Mouse (Mus musculus) thymus, adult 2 months (tissue): ENCODE results near the gene Gm13043. TPM values are rescaled to one million over a fixed set of nuclear protein-coding genes. Genes with fewer than 3 reads are reported as not detected.
"Not testable (repeated sequence)": the region's sequence is repeated elsewhere in the genome, so short reads cannot be mapped to it uniquely, and the experiment has no call there.

Source experiments
- DNase-seq: peaks from one replicate; pipeline ENCODE4 v3.0.0; 2021
- H3K27ac ChIP-seq: fragments of 200-500 bp; 2 replicates; pipeline ENCODE4 v1.5.1; 2012; ENCODE audit warnings: low read length, control low read depth; ENCODE audit not compliant: control insufficient read depth, insufficient read depth
- H3K27me3 ChIP-seq: fragments of 200-500 bp; 2 replicates; pipeline ENCODE4 v1.6.1; 2012; ENCODE audit warnings: mild to moderate bottlenecking, low read length, moderate library complexity, mixed read lengths; ENCODE audit not compliant: control insufficient read depth, insufficient read depth
- H3K36me3 ChIP-seq: fragments of 200-500 bp; 2 replicates; pipeline ENCODE4 v1.6.1; 2012; ENCODE audit warnings: mild to moderate bottlenecking, low read length, moderate library complexity; ENCODE audit not compliant: control insufficient read depth, insufficient read depth
- H3K4me1 ChIP-seq: fragments of 200-500 bp; replicated peaks from 2 replicates; pipeline ENCODE4 v1.6.1; 2012; ENCODE audit warnings: low read length; ENCODE audit not compliant: control insufficient read depth, insufficient read depth
- H3K4me3 ChIP-seq: fragments of 200-500 bp; 2 replicates; pipeline ENCODE4 v1.5.1; 2012; ENCODE audit warnings: mild to moderate bottlenecking, low read length, control low read depth, moderate library complexity; ENCODE audit not compliant: control insufficient read depth, insufficient read depth
- CTCF ChIP-seq: fragments of 200-500 bp; IDR thresholded peaks from 2 replicates; pipeline ENCODE4 v1.5.1; 2012; ENCODE audit warnings: mild to moderate bottlenecking, control low read depth, low read length, moderate library complexity, borderline replicate concordance; ENCODE audit not compliant: control insufficient read depth, poor library complexity, insufficient read depth; ENCODE audit errors: extremely low read depth
- POLR2A ChIP-seq: fragments of 200-500 bp; IDR thresholded peaks from 2 replicates; pipeline ENCODE4 v1.6.1; 2012; ENCODE audit warnings: mild to moderate bottlenecking, low read length, control low read depth, moderate library complexity; ENCODE audit not compliant: control insufficient read depth, poor library complexity, insufficient read depth; ENCODE audit errors: extremely low read depth
- WGBS: fragments of 180-500 bp; shearing (Covaris S2); methylation state at CpG from one replicate; pipeline ENCODE4 v1.1.7; 2018; 5-methylcytosine and 5-hydroxymethylcytosine counted together
- polyA plus RNA-seq: library from polyadenylated mRNA; depleted of rRNA; stranded (reverse); fragments of >200 nt; gene quantifications from 2 replicates; pipeline ENCODE4 v1.2.3, GENCODE M21; 2012; rRNA removed

The Gm13043 gene
- 0.05 and 0.08 TPM in 2 replicates for polyA plus RNA-seq

DNA sequence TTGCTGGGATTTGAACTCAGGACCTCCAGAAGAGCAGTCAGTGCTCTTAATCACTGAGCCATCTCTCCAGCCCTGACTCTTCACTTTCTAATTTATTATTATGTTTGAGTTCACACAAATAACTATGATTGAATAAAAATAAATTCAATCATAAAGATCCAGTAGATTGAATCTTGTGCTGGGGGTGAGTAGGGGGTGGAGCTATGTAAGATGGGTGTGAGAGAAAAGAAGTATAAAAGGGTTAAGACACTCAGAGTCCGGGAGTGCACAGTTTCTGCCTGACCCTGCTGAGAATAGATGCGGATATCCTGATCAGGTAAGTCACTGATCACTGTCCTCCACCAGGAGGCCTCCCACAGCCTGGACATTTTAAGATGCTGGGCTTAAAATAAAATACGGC is at the start of gene Gm13043:
TSS of gene Gm13043 (plus strand) at position 301 of the 400 bp plus-strand sequence.
- WGBS = 92% methylated on average over 3 of the region's 3 CpGs
- Histone ChIP-seq H3K36me3 (no peaks in the 10 kb centered on the region), H3K4me3 (no peak within 1 kb of the TSS), H3K27me3 (no peaks in the 10 kb centered on the region), H3K27ac (no peak within 1 kb of the TSS), H3K4me1 (no peaks in the 10 kb centered on the region)
- no peak for DNase-seq
- TF ChIP-seq CTCF = no peak
- TF ChIP-seq POLR2A = no peak

GRCm38 (mm10) chr4:143535654-143536053 is 24.5 kb downstream of the Gm13043 start, which contains the start of gene Gm13040:
TSS of gene Gm13040 (plus strand) at chr4:143535954.
- no CpG with 5 or more reads among the region's 3 CpGs for WGBS
- H3K36me3 ChIP-seq, DNase-seq, H3K27me3 ChIP-seq, H3K27ac ChIP-seq, H3K4me1 ChIP-seq, H3K4me3 ChIP-seq: not testable (repeated sequence)

DNA sequence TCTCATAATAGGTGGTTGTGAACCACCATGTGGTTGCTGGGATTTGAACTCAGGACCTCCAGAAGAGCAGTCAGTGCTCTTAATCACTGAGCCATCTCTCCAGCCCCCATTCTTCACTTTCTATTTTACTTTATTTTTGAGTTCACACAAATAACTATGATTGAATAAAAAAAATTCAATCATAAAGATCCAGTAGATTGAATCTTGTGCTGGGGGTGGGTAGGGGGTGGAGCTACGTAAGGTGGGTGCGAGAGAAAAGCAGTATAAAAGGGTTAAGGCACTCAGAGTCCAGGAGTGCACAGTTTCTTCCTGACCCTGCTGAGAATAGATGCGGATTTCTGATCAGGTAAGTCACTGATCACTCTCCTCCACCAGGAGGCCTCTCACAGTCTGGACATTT is 40.3 kb downstream of the Gm13043 start, which contains the start of the genes BC080695 and Gm13057:
TSS of gene BC080695 (plus strand) at position 301 of the 400 bp plus-strand sequence.
TSS of gene Gm13057 (plus strand) at position 310 of the 400 bp plus-strand sequence.
- not testable (repeated sequence) for H3K4me3 ChIP-seq, DNase-seq, H3K36me3 ChIP-seq, H3K27ac ChIP-seq, H3K27me3 ChIP-seq, H3K4me1 ChIP-seq
- WGBS = no CpG with 5 or more reads among the region's 3 CpGs

Other genes starting within 250 kb of the Gm13043 start
- gene Pdpn, start 211.8 kb upstream of the Gm13043 start, polyA plus RNA-seq = 2.1 and 2.2 TPM in 2 replicates
- gene Lrrc38, start 161.6 kb upstream of the Gm13043 start, polyA plus RNA-seq = 0.11 and 0.19 TPM in 2 replicates
- not detected in 2 replicates for gene Pramel1, start 116.9 kb upstream of the Gm13043 start, polyA plus RNA-seq
- gene Pramef8, start 98.9 kb upstream of the Gm13043 start, polyA plus RNA-seq = 13.6 and 14.2 TPM in 2 replicates
- gene Oog4, start 61.0 kb upstream of the Gm13043 start, polyA plus RNA-seq = not detected in 2 replicates
- not detected in 2 replicates for gene Gm13040, start 24.6 kb downstream of the Gm13043 start, polyA plus RNA-seq
- not detected in 2 replicates for gene BC080695, start 40.4 kb downstream of the Gm13043 start, polyA plus RNA-seq
- gene Gm13057, start 40.4 kb downstream of the Gm13043 start, polyA plus RNA-seq = not detected in 2 replicates
- not detected in 2 replicates for gene Gm13083, start 103.7 kb downstream of the Gm13043 start, polyA plus RNA-seq
- gene Gm13088, start 145.9 kb downstream of the Gm13043 start, polyA plus RNA-seq = not detected in 2 replicates
- gene Gm13089, start 191.4 kb downstream of the Gm13043 start, polyA plus RNA-seq = not detected in 2 replicates
- gene Gm13078, start 208.1 kb downstream of the Gm13043 start, polyA plus RNA-seq = not detected in 2 replicates